Mouse (Mus musculus): ENCODE data around the gene Trmt1l. TPM values are rescaled to one million over a fixed set of nuclear protein-coding genes. Genes with fewer than 3 reads are reported as not detected.

Trmt1l gene
- total and polyA plus RNA-seq, 3 experiments, result 20.9 to 23.7 (median 21.8) TPM

GRCm38 (mm10) chr1:151498381-151498780 is 70.0 kb downstream of the Trmt1l start:
- peaks cover 0 to 14% of the 10 kb centered on the region in 2 experiments for H3K36me3 ChIP-seq (replicated peaks in 1 of 2; ENCODE audit: control insufficient read depth in 1 of 2, insufficient read depth in 1 of 2, low read length in 1 of 2)
- TF ChIP-seq CTCF (conservative IDR thresholded peaks at IDR 0.05 in 1 of 2, IDR thresholded peaks at IDR 0.05 in 1 of 2; ENCODE audit: low read depth in 2 of 2, low read length in 2 of 2) (no peak), MXI1 (IDR thresholded peaks at IDR 0.05; ENCODE audit: low read depth, low read length) (no peak), IRF4 (IDR thresholded peaks at IDR 0.05; ENCODE audit: low read depth, low read length) (no peak), E2F4 (IDR thresholded peaks at IDR 0.05; ENCODE audit: insufficient replicate concordance, low read depth, low read length) (no peak), GABPA (IDR thresholded peaks at IDR 0.05; ENCODE audit: insufficient replicate concordance, low read depth, low read length) (no peak), MEF2A (IDR thresholded peaks at IDR 0.05; ENCODE audit: borderline replicate concordance, low read depth, low read length) (no peak), BHLHE40 (IDR thresholded peaks at IDR 0.05; ENCODE audit: low read depth, low read length) (no peak), SMC3 (IDR thresholded peaks at IDR 0.05; ENCODE audit: low read depth, low read length) (no peak), USF2 (conservative IDR thresholded peaks at IDR 0.05; ENCODE audit: low read depth, low read length) (no peak), USF1 (IDR thresholded peaks at IDR 0.05; ENCODE audit: low read depth, low read length) (no peak), TBP (conservative IDR thresholded peaks at IDR 0.05; ENCODE audit: low read depth, low read length) (no peak), POLR2AphosphoS2 (IDR thresholded peaks at IDR 0.05; ENCODE audit: low read depth, low read length) (no peak), JUN (IDR thresholded peaks at IDR 0.05; ENCODE audit: insufficient read depth, low read depth, low read length) (no peak), MAZ (IDR thresholded peaks at IDR 0.05; ENCODE audit: low read depth, low read length) (no peak), UBTF (IDR thresholded peaks at IDR 0.05; ENCODE audit: low read depth, low read length) (no peak), KAT2A (IDR thresholded peaks at IDR 0.05; ENCODE audit: insufficient replicate concordance, low read length) (no peak), MYC (IDR thresholded peaks at IDR 0.05; ENCODE audit: low read depth, low read length) (no peak), NRF1 (IDR thresholded peaks at IDR 0.05; ENCODE audit: low read depth, low read length) (no peak)
- no peak overlapping the region for H3K27ac ChIP-seq (ENCODE audit: insufficient read depth, low read depth)
- peak overlapping the region; percentile 34 for H3K4me2 ChIP-seq (ENCODE audit: insufficient read depth, low read depth, poor library complexity, severe bottlenecking)
- H3K4me1 ChIP-seq (ENCODE audit: control insufficient read depth in 1 of 2, insufficient read depth in 2 of 2), result peaks cover 3 to 39% of the 10 kb centered on the region in 2 experiments; a peak in 2 of 4 replicates
- H3K9me3 ChIP-seq (replicated peaks; ENCODE audit: low read length), result no peaks in the 10 kb centered on the region
- no peak overlapping the region for H3K4me3 ChIP-seq (replicated peaks in 1 of 3; ENCODE audit: low read depth in 2 of 3, low read length in 2 of 3, poor library complexity in 1 of 3)
- peaks cover 3% of the 10 kb centered on the region for H3K27me3 ChIP-seq (replicated peaks)
- no peak overlapping the region for H3K9ac ChIP-seq (ENCODE audit: insufficient read depth, low read depth)
- in situ Hi-C loops (cut with MboI; ENCODE audit: low pct_ligation_motif_present, low pct_unique_long_range_greater_than_20kb, low sequenced_read_pairs), result no loop called here
- H3K79me2 ChIP-seq (replicated peaks; ENCODE audit: control insufficient read depth, extremely low read depth, insufficient read depth, poor library complexity, severe bottlenecking), result peaks cover 56% of the 10 kb centered on the region
- DNase-seq (ENCODE audit: extremely low read depth), result no peak
- dilution Hi-C loops (cut with MboI; ENCODE audit: extremely low pct_ligation_motif_present, extremely low pct_unique_long_range_greater_than_20kb, low sequenced_read_pairs), result no loop called here

GRCm38 (mm10) chr1:151499815-151500501 is 71.6 kb downstream of the Trmt1l start:
- TF ChIP-seq UBTF (IDR thresholded peaks at IDR 0.05; ENCODE audit: low read depth, low read length) (peak; percentile 78), PAX5 (IDR thresholded peaks at IDR 0.05; ENCODE audit: low read length) (no peak), MAZ (IDR thresholded peaks at IDR 0.05; ENCODE audit: low read depth, low read length) (0 out of 2 replicates have a peak, but pooled peaks have one; percentile 15), IRF4 (IDR thresholded peaks at IDR 0.05; ENCODE audit: low read depth, low read length) (0 out of 2 replicates have a peak, but pooled peaks have one; percentile 25), MEF2A (IDR thresholded peaks at IDR 0.05; ENCODE audit: borderline replicate concordance, low read depth, low read length) (0 out of 2 replicates have a peak, but pooled peaks have one; percentile 11), SIN3A (IDR thresholded peaks at IDR 0.05; ENCODE audit: low read length) (peak; percentile 56), CHD2 (IDR thresholded peaks at IDR 0.05; ENCODE audit: low read length) (peak; percentile 70), ZNF384 (IDR thresholded peaks at IDR 0.05; ENCODE audit: low read depth, low read length) (peak; percentile 89), ETS1 (conservative IDR thresholded peaks at IDR 0.05; ENCODE audit: low read depth, low read length) (peak; percentile 18; the same call in 1 of the 2 replicates), KAT2A (IDR thresholded peaks at IDR 0.05; ENCODE audit: insufficient replicate concordance, low read length) (no peak), SMC3 (IDR thresholded peaks at IDR 0.05; ENCODE audit: low read depth, low read length) (no peak)
- peak; percentile 44 for DNase-seq (ENCODE audit: extremely low read depth)

More at GRCm38 (mm10) chr1:151499815-151500501, 71.6 kb downstream of the Trmt1l start:
- Histone ChIP-seq H3K9me3 (replicated peaks; ENCODE audit: low read length) (no peaks in the 10 kb centered on the region), H3K9ac (ENCODE audit: insufficient read depth, low read depth) (peak overlapping the region; percentile 79), H3K79me2 (replicated peaks; ENCODE audit: control insufficient read depth, extremely low read depth, insufficient read depth, poor library complexity, severe bottlenecking) (peaks cover 46% of the 10 kb centered on the region), H3K27me3 (replicated peaks) (peaks cover 3% of the 10 kb centered on the region), H3K27ac (ENCODE audit: insufficient read depth, low read depth) (peak overlapping the region; percentile 34), H3K4me2 (ENCODE audit: insufficient read depth, low read depth, poor library complexity, severe bottlenecking) (peak overlapping the region; percentile 73), H3K36me3 (replicated peaks in 1 of 2; ENCODE audit: control insufficient read depth in 1 of 2, insufficient read depth in 1 of 2, low read length in 1 of 2) (peaks cover 0 to 5% of the 10 kb centered on the region in 2 experiments), H3K4me3 (replicated peaks in 1 of 3; ENCODE audit: low read depth in 2 of 3, low read length in 2 of 3, poor library complexity in 1 of 3) (peak overlapping the region; percentile 78 to 94 (median 82)), H3K4me1 (ENCODE audit: control insufficient read depth in 1 of 2, insufficient read depth in 2 of 2) (peaks cover 3 to 31% of the 10 kb centered on the region in 2 experiments; a peak in 2 of 4 replicates)
- in situ Hi-C loops (cut with MboI; ENCODE audit: low pct_ligation_motif_present, low pct_unique_long_range_greater_than_20kb, low sequenced_read_pairs) (loop anchor here (10.0 kb wide), 1 partner anchor 55 kb away; no protein-coding TSS in a partner anchor), dilution Hi-C loops (cut with MboI; ENCODE audit: extremely low pct_ligation_motif_present, extremely low pct_unique_long_range_greater_than_20kb, low sequenced_read_pairs) (no loop called here)
